Mouse (Mus musculus) C2C12 (cell line): ENCODE results near the gene Lsr. TPM values are rescaled to one million over a fixed set of nuclear protein-coding genes. Genes with fewer than 3 reads are reported as not detected.

Experiments
- H3K27me3 ChIP-seq: one replicate; pipeline ENCODE4 v1.6.1; 2011; ENCODE audit not compliant: control insufficient read depth, insufficient read depth, insufficient read length
- H3K36me3 ChIP-seq: one replicate; pipeline ENCODE4 v1.6.1; 2011; ENCODE audit not compliant: control insufficient read depth, insufficient read depth
- H3K4me3 ChIP-seq: one replicate; pipeline ENCODE4 v1.5.1; 2011; ENCODE audit warnings: mild to moderate bottlenecking, control low read depth; ENCODE audit not compliant: poor library complexity, insufficient read depth, severe bottlenecking
- H3K79me2 ChIP-seq: one replicate; pipeline ENCODE4 v1.6.1; 2011; ENCODE audit not compliant: control insufficient read depth, insufficient read depth
- H3K79me3 ChIP-seq: one replicate; pipeline ENCODE4 v1.6.1; 2011; ENCODE audit warnings: low read depth, control low read depth
- H3ac ChIP-seq: one replicate; pipeline ENCODE3; 2011; ENCODE audit warnings: low read depth; ENCODE audit not compliant: control insufficient read depth, insufficient read length
- CEBPB ChIP-seq: IDR thresholded peaks from one replicate; pipeline ENCODE4 v1.6.1; 2011; ENCODE audit warnings: low read depth, mild to moderate bottlenecking, control low read depth, moderate library complexity
- CTCF ChIP-seq: IDR thresholded peaks from one replicate; pipeline ENCODE4 v1.5.1; 2011; ENCODE audit not compliant: control insufficient read depth, insufficient read depth, insufficient read length
- FOSL1 ChIP-seq: IDR thresholded peaks from one replicate; pipeline ENCODE4 v1.8.0; 2011; ENCODE audit warnings: mild to moderate bottlenecking, low read length; ENCODE audit not compliant: poor library complexity, insufficient read depth, severe bottlenecking
- MAX ChIP-seq: IDR thresholded peaks from one replicate; pipeline ENCODE4 v1.6.1; 2011; ENCODE audit warnings: mild to moderate bottlenecking, control low read depth
- MYOD1 ChIP-seq: IDR thresholded peaks from one replicate; pipeline ENCODE4 v1.6.1; 2011; ENCODE audit warnings: low read depth; ENCODE audit not compliant: control insufficient read depth, insufficient read length
- MYOG ChIP-seq: IDR thresholded peaks from one replicate; pipeline ENCODE4 v1.6.1; 2011; ENCODE audit not compliant: control insufficient read depth, insufficient read length; ENCODE audit errors: extremely low read depth
- USF1 ChIP-seq: IDR thresholded peaks from one replicate; pipeline ENCODE4 v1.6.1; 2011; ENCODE audit warnings: low read depth, mild to moderate bottlenecking, control low read depth, moderate library complexity
- polyA plus RNA-seq: library from polyadenylated mRNA; unstranded; fragments of >200 nt; fragmentation: generic; extraction: Trizol; gene quantifications from one replicate; pipeline ENCODE4 v1.2.1, GENCODE M21; 2012; ENCODE audit warnings: missing spikeins

Gene Lsr
- polyA plus RNA-seq, 1 experiment = 0.04 TPM

- TF ChIP-seq MYOD1 (no peak), CTCF (no peak), MYOG (no peak), FOSL1 (no peak), USF1 (no peak), CEBPB (no peak), MAX (no peak)
- no peak overlapping the region for H3ac ChIP-seq
- no peaks in the 10 kb centered on the region for H3K79me2 ChIP-seq
- no peak overlapping the region for H3K4me3 ChIP-seq
- H3K27me3 ChIP-seq = peaks cover 11% of the 10 kb centered on the region
- H3K36me3 ChIP-seq = no peaks in the 10 kb centered on the region
- no peaks in the 10 kb centered on the region for H3K79me3 ChIP-seq
Observed at GRCm38 (mm10) chr7:30985357-30985756, 12.1 kb upstream of the Lsr start.

- TF ChIP-seq FOSL1 (no peak), CEBPB (no peak), CTCF (no peak), MAX (no peak), MYOD1 (no peak), MYOG (no peak), USF1 (no peak)
- H3K27me3 ChIP-seq = peaks cover 4% of the 10 kb centered on the region
- no peak overlapping the region for H3ac ChIP-seq
- H3K4me3 ChIP-seq = no peak overlapping the region
- H3K36me3 ChIP-seq = no peaks in the 10 kb centered on the region
- no peaks in the 10 kb centered on the region for H3K79me2 ChIP-seq
- H3K79me3 ChIP-seq = no peaks in the 10 kb centered on the region
Observed at GRCm38 (mm10) chr7:30981703-30982102, 8.4 kb upstream of the Lsr start.

- TF ChIP-seq MAX = no peak
- TF ChIP-seq CTCF = peak; percentile 88
- Histone ChIP-seq H3ac (no peak within 1 kb of the TSS), H3K4me3 (no peak within 1 kb of the TSS), H3K79me2 (no peaks in the 10 kb centered on the region), H3K27me3 (peaks cover 22% of the 10 kb centered on the region), H3K36me3 (no peaks in the 10 kb centered on the region), H3K79me3 (no peaks in the 10 kb centered on the region)
Observed at GRCm38 (mm10) chr7:30973501-30974289, 431 bp upstream of the Lsr start, which contains the start of gene Fam187b. Gene Fam187b (plus strand): TSS chr7:30973790.

- TF ChIP-seq MYOD1 = no peak
- TF ChIP-seq MYOG = no peak
- no peak for TF ChIP-seq MAX
- TF ChIP-seq CEBPB = no peak
- TF ChIP-seq FOSL1 = no peak
- TF ChIP-seq USF1 = no peak
- no peak for TF ChIP-seq CTCF
- Histone ChIP-seq H3K79me3 (no peaks in the 10 kb centered on the region), H3K36me3 (no peaks in the 10 kb centered on the region), H3K27me3 (peaks cover 20% of the 10 kb centered on the region), H3K79me2 (no peaks in the 10 kb centered on the region), H3ac (no peak overlapping the region), H3K4me3 (no peak overlapping the region)
Observed at GRCm38 (mm10) chr7:30972426-30973250, 626 bp downstream of the Lsr start.

- Histone ChIP-seq H3K79me2 (no peaks in the 10 kb centered on the region), H3ac (no peak overlapping the region), H3K27me3 (peaks cover 19% of the 10 kb centered on the region), H3K79me3 (no peaks in the 10 kb centered on the region), H3K4me3 (no peak overlapping the region), H3K36me3 (no peaks in the 10 kb centered on the region)
- TF ChIP-seq MYOD1 (no peak), CEBPB (no peak), MYOG (no peak), FOSL1 (no peak), CTCF (no peak), USF1 (no peak), MAX (no peak)
Observed at GRCm38 (mm10) chr7:30971901-30972300, 1.4 kb downstream of the Lsr start.

GRCm38 (mm10) chr7:30969174-30969573 is 4.1 kb downstream of the Lsr start:
- no peaks in the 10 kb centered on the region for H3K36me3 ChIP-seq
- no peak overlapping the region for H3K4me3 ChIP-seq
- TF ChIP-seq CTCF (no peak), CEBPB (no peak), MYOD1 (no peak), FOSL1 (no peak), MYOG (no peak), MAX (no peak), USF1 (no peak)
- peaks cover 19% of the 10 kb centered on the region for H3K27me3 ChIP-seq
- H3K79me2 ChIP-seq = no peaks in the 10 kb centered on the region
- no peak overlapping the region for H3ac ChIP-seq
- no peaks in the 10 kb centered on the region for H3K79me3 ChIP-seq
